Mouse (Mus musculus): Measurements from ENCODE around the gene Ptch2.

GRCm38 (mm10) chr4:117133817-117134600, 38.1 kb downstream of the Ptch2 start, which contains the start of gene Plk3:
- TF ChIP-seq CTCF (IDR thresholded peaks at IDR 0.05) (peak; percentile 30; the same call in 1 of the 2 replicates), EP300 (IDR thresholded peaks at IDR 0.05) (no peak)
